Mouse (Mus musculus): Measurements from ENCODE around the gene Gtf2h5. TPM values are rescaled to one million over a fixed set of nuclear protein-coding genes. Genes with fewer than 3 reads are reported as not detected.

Gene Gtf2h5
- total RNA-seq (2023): 58.7 to 62.8 TPM (median 59.2 TPM) in 4 replicates

GRCm38 (mm10) chr17:6079287-6080122 is at the start of gene Gtf2h5, which contains the start of gene Serac1:
Gene Gtf2h5, plus strand, starts transcription at chr17:6079786.
Gene Serac1, minus strand, starts transcription at chr17:6079741.

GRCm38 (mm10) chr17:6106361-6107014 is 26.9 kb downstream of the Gtf2h5 start, which contains the start of gene Tulp4:
Gene Tulp4, plus strand, starts transcription at chr17:6106437.

Other genes starting within 250 kb of the Gtf2h5 start
- gene Snx9, start 238.5 kb upstream of the Gtf2h5 start, total RNA-seq (2023): 119 to 122 TPM (median 121 TPM) in 4 replicates
- gene Synj2, start 138.5 kb upstream of the Gtf2h5 start, total RNA-seq (2023): 3.7 to 5.8 TPM (median 5.4 TPM) in 4 replicates
- gene Serac1, start within 50 bp of the Gtf2h5 start, total RNA-seq (2023): 8.0 to 13.8 TPM (median 9.3 TPM) in 4 replicates
- gene Tulp4, start 26.7 kb downstream of the Gtf2h5 start, total RNA-seq (2023): 65.8 to 72.6 TPM (median 68.2 TPM) in 4 replicates
- 1.9 to 2.7 TPM (median 2.4 TPM) in 4 replicates for gene Tmem181a, start 177.1 kb downstream of the Gtf2h5 start, total RNA-seq (2023)
- 4.1 to 6.5 TPM (median 6.2 TPM) in 4 replicates for gene Dynlt1a, start 237.7 kb downstream of the Gtf2h5 start, total RNA-seq (2023)